Mouse (Mus musculus) granulocyte monocyte progenitor cell, adult 5-6 weeks (primary cell): ENCODE results near the gene Sptlc2. TPM values are rescaled to one million over a fixed set of nuclear protein-coding genes. Genes with fewer than 3 reads are reported as not detected.
"Not testable (repeated sequence)": the region's sequence is repeated elsewhere in the genome, so short reads cannot be mapped to it uniquely, and the experiment has no call there.

ENCODE experiments used
- ATAC-seq: replicated peaks from 2 replicates; pipeline ENCODE4 v1.8.0; 2016; ENCODE audit warnings: mild to moderate bottlenecking, moderate TSS enrichment, inconsistent platforms; ENCODE audit not compliant: poor library complexity, severe bottlenecking
- total RNA-seq, 2 experiments: library from RNA; stranded (forward) in 1 of 2; stranded (reverse) in 1 of 2; fragments of 200-712, 200-1000 nt in 1 of 2; fragments of >200 nt in 1 of 2; fragmentation: Nextera tagmentation in 1 of 2; gene quantifications; 2 replicates each; pipeline ENCODE4 v1.2.3; 2014 to 2017

Gene Sptlc2
- total RNA-seq, 2 experiments from 2014 or later = 145 to 160 TPM

DNA sequence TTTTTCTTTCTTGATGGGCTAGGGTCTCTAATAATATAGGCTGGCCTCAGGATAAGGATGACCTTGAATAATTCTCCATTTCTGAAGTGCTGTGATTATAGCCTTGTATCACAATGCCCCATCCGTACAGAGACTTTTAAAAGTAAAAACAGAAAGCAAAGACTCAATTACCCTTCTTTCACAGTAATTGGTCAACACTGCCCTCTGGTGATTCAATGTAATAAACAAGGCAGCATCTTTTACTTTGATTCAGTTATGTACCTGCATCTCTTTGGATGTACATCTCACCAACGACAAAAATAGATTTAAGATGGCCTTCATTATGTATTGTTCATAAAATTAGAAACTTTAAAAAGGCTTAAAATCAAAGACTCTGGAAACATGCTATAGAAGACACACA is 53.3 kb downstream of the Sptlc2 start:
- peak; percentile 38; the same call in 1 of the 2 replicates for ATAC-seq

DNA sequence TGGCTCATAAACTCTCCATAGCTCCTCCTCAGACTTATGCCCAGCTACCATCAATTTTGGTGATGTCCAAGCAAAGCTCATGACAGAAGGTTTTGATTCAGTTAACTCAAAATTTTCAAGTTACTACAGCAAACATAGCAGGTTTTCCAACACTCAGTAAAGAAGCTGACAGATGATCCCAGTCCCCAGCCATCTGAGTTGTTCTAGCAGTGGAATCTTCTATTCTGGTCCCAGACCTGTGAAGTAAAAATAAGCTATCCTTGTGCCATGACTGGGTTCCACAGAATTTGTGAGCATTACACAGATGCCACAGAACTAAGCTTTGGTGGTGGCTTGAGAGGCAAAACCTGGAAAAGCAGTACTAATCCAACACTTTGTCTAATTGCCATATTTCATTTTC is 54.4 kb downstream of the Sptlc2 start:
- ATAC-seq = no peak

DNA sequence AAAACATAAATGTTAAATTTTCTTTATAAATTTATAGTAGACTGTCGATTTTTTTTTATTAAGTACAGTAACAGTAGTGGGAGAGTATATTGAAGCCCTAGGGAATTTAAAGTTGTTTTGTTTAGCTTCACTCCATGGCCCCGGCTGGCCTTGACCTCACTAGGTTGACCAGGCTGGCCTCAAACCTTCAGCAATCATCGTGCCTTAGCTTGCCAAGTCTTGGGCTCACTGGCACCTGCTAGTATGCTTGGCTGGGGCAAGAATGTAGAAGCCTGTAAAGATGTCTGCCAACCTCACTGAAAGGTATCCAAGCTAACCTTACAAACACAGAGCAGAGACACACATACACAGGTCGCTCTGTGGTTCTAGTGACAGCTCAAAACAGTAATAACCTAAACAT is 55.6 kb downstream of the Sptlc2 start:
- ATAC-seq = no peak

DNA sequence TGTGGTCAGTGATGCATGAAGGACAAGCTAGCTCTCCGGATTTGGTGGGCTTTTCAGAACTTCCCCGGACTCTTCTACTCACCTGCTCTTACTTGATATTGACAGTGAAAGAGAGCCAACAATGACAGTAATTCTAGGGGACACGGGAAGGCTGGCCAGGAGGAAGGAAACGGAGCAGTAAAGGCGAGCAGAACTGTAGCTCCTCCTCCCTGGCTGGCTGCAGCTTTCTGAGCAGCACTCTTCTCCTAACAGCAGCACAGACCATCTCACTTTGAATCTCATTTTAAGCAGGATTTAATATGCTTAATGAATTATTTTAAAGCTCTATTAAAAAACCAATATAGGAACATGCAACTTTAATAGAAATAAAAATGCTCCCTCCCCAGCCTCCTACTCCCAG is 56.2 kb downstream of the Sptlc2 start:
- ATAC-seq = no peak

DNA sequence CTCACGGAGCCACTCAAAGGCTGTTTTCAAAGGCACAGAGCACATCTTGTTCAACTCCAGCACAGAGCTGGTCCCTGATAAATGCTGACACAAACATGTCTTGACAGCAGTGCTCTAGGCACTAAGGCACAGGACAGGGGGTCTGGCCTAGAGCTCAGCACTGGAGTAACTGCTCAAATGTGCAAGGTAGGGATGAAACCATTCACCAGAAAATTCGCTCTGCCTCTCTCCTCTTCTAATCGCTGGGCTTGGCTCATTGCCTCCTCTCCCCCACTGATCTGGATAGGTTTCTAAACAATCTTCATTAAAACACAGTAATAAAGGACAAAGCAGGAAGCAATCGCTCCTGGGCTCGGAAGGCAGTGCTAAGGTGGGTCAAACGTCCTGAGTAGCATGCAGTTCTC is 57.1 kb downstream of the Sptlc2 start:
- no peak for ATAC-seq

DNA sequence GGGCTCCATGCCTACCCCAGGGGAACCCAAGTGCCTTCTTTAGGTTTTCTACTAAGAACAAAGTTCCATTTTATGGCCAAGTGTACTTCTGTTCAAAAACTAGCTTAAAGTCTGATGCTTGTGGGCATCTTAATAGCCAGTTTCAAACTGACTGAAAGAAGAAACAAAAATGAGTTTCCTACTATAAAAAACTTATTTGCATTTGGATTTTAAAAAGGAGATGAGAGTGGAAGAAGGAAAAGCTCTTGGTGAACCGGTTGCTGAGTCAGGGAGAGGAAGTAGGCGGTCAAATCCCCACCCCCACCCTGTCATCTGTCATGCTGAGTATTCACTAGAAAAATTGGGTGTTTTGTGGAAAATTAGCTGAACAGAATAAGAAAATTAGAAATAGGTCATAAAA is 57.9 kb downstream of the Sptlc2 start:
- no peak for ATAC-seq

DNA sequence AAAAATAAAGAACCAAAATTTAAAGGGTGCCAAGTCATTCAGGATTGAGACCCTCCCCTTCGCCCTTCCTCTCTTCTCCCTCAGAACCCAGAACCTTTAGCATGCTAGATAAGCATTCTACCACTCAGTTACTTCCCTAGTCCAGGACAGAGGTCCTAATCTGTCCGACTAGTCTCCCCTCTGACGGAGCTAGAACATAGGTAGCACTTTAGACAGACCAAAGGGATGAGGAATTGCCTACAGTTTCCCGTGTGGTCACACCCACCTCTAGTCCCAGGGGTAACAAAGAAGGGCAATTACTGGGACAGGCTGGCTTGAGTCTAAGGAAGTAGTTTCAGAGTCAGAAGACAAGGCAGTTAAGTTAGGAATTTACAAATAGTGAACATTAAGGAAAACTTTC is 60.1 kb downstream of the Sptlc2 start:
- peak; percentile 31 for ATAC-seq

DNA sequence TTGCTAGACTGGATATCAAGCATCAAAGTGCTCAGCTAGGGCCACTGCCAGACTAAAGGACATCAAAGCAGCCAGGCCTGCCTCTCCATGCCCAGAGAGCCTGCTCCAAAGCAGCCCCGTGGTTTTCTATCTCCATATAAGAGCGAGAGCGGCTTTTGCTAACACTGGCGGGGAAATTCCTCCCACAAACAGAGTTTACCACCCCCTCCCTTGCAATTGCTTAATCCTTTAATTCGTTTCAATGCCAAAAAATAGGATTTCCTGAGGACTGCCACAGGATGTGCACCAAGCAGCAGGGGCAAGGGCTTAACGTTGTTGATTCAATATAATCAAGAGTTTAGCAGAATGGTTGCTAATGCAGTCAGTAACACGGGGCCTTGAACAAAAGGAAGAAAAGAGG is 60.5 kb downstream of the Sptlc2 start:
- peak; percentile 44 for ATAC-seq

DNA sequence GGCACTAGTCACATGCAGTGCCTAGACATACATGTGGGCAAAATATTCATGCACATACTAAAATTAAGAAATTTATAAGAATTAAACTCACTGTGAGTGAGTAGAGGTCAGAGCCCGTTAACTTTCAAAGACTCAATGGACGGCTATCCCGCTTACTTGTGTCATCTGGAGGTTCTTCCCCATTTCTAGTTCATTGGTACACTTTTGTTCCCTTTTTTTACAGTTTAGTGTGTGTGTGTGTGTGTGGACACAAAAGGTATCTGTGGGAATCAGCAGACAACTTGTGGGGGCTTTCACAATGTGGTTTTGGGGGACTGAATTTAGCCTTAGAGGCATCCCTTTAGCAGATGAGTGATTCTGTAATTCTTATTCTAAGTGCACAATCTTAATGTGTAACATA is 62.7 kb downstream of the Sptlc2 start:
- peak; percentile 79 for ATAC-seq

DNA sequence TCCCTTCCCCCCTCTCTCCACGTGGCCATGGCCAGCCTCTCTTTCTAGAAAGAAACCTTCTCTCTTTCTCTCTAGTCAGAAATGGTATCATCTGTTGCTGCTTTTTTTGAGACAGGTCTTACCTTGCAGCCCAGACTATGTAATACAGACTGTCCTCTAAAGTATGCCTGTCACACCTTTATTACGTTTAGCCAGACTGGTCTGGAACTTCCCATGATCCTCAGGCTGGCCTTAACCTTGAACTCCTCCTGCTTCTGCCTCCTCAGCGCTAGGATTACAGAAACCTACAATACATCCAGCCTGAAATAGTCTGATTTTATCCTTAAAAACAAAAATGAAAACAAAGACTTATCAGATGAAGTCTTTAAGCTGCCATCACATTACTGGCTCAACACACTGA is 68.9 kb downstream of the Sptlc2 start:
- no peak for ATAC-seq

DNA sequence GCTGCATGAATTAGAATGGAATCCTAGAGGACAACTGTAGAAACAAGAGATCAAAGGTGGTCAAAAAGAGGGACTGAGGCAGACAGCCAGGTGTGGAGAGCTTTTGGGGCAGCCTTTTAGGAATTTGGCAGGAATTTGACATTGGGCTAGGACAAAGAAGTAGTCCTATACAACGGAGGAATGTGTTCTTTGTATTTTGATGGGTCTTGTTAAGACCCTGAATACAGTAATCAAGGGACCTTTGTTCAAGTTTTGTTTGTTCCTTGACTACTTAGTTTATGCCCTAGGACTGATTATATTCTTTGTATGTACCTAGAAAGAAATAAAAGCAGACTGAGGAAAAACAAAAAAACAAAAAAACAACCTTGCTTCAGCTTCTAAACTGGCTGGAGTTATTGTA is 70.2 kb downstream of the Sptlc2 start:
- ATAC-seq = no peak

DNA sequence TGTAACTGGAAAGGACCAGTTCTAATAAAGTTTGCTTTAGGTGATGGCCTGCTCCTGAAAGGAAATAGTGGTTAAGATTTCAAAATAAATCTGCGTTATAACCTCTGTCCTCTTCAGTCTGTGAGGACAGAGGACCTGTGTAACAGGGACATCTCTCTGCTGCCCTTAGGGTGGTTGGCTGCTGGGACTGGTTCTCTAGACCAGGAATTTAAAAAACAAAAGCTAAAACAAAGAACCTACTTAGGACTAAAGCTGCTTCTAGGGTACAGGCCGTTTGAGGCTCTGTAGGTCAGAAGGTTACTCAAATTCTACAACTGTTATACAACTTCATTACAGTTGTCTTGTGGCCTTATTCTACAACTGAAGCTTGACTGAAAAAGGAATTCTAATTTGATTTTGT is 75.1 kb downstream of the Sptlc2 start:
- no peak for ATAC-seq

DNA sequence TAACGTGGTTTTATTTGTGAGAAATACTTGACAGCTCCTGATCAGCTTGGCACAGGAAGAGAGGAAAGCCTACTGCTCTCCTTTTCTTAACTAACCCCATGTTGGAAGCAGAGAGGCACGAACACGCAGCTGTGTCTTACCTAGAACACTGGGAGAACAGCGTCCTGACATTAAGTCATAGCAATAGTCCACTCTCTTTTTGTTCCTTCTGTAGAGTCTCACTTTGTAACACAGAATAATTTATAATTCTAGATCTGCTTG is 81.6 kb downstream of the Sptlc2 start:
- not testable (repeated sequence) for ATAC-seq

DNA sequence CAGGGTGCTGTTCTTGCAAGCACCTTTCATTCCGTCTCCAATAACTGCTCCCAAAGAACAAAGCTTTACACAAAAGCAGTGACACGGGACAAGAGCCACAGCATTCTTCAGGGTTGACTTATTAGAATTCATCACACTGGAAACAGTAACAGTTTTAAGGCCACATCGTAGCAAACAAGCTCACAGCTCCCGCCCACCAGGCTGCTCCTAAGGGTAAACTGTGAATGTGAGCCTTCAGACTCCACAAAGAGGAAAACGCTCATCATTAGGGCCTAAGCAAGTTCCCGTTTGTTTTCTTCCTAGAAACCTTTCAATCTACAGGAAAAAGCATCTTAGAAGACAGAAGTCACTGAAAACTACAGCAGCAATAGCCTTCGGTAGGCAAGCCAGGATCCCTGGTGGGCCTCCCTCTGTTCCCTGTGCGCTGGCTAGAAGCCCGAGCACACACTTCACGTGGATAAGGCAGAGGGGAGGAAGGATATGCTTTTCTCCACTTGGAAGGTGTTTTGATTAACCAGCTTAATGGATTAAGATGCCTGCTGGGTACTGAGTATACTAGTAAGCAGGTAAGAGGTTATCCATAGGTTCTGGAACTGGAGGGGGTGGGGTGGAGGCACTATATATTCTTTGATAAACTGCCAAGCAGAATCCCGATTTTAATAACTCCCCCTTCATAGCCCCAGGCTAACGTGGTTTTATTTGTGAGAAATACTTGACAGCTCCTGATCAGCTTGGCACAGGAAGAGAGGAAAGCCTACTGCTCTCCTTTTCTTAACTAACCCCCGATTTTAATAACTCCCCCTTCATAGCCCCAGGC is 82.2 kb downstream of the Sptlc2 start:
- no peak for ATAC-seq

DNA sequence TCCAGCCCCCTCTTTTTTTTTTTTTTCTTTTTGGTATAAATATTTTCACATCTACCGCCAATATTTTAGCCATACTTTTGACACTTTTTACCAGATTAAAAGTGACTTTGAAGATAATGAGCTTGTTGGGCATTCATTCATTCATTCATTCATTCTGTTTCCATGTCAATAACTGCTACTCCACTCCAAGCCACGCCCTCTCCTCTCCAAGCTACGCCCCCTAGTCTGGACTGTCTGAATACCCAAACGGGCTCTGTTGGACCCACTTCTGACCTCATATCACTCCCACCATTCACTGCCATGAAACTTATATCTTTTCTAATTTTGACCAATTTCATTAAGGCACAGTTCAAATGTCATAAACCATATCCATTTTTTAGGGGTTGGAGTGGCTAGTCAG is 87.0 kb downstream of the Sptlc2 start:
- ATAC-seq = no peak

DNA sequence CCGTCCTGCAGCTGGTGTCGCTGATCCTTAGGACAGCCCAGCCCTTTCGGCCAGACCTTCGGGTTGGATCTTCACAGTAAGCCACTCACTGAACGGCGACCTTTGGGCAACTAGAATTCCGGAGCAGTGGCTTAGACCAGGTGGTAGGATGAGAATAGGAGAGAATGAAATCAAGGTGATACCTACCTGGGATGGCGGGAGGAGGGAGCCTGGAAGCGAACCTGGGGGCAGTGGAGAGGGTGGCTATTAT is 87.8 kb downstream of the Sptlc2 start:
- ATAC-seq = no peak

DNA sequence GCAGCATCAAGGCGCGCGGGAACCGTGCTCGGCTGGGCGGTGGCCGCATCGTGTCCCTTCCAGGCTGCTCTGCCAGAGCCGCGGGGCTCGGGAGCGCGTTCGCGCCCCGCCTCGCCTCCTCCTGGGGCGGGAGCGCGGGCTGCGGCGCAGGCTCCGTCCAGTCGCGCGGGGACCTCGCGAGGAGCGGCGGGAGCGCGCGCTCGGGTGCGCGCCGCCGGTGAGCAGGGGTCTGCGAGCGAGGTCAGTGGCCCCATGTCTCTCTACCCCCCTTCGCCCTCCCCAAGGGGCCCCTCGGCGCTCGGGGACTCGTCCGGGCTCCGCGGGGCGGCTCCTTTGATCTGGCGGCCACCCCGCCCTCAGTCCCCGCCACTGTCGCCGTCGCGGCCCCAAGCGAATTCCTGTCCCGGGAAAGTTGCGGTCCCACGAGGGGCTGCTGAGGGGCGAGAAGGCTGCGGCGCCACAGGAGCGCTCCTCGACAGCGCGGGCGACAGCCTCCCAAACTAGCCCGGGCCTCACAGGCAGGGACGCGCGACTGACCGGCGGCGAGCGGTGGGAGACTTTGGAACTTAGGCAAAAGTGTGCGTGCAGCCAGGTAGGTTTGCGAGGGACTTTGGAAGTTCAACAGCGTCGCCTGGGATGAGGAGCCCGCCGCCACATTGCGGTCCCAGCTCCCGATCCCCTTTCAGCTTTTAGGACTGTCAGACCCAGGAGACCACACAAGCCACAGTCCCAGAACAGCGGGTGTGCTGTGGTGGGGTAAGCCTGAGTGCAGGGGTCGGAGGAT is 88.3 kb downstream of the Sptlc2 start, which contains the start of gene Ism2:
Gene Ism2, minus strand, starts transcription at position 49 of the 784 bp plus-strand sequence.
- peak; percentile 50 for ATAC-seq

DNA sequence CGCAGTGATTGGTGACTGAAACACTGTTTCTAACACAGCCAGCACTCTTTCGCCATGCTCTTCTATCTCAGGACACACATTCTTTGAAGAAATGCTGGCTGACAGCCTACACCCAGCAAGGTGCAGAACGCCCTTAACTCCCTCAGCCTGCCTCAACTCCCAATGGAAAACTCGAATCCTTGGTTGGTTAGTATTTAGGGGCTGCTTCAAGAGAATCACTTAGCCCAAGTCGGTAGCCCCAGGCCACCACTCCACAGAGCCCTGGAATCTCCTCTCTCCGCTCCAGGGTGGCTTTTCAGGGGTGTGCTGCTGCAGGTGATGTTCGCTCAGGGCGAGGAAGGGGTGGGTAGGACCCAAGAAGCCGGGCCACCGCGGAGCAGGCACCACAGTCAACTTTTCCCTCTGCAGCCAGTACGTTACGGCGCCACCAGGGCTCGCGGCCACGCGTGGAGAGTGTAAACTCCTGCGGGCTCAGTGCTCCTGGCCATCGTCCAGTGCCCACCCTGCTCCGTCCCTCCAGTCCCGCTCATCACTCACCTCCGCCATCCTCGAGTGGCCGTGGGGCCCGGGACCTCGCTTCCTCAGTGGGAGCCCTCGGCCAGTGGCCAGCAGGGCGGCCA is 89.0 kb downstream of the Sptlc2 start:
- ATAC-seq = peak; percentile 38

DNA sequence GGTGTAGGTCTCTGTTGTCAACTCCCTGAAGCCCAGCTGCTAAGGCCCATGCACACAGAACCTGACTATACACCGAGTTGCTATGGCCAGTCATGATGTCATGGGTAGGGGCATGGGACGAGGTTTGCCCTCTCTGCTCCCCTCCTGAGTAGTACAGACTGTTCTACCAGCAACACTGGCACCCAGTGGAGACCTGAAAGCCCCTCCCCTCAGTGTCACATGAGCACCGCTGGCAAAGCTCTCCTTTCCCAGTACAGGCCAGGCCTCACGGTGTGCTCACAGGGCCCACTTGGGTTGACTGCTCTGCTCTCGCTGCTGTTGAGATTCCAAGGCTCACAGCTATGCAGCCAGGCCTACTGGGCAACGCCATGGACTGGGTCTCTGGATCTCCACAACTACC is 94.2 kb downstream of the Sptlc2 start:
- no peak for ATAC-seq

DNA sequence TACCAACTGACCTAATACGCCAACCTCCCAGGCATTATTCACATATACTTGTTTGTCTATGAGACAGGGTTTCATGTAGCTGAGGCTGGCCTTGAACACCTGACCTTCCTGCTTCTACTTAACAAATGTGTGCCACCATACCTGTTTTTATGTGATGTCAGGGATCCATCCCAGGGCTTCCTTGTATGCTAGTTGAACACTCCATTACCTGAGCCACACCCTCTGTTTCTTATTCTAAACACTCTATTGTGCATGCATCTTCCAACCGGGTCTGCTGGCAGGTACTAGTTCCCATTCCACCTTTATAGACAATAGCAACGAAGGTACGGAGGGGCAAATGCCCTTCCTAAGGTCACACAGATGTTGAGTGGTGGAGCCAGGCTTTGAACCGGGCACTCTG is 99.1 kb downstream of the Sptlc2 start:
- no peak for ATAC-seq

DNA sequence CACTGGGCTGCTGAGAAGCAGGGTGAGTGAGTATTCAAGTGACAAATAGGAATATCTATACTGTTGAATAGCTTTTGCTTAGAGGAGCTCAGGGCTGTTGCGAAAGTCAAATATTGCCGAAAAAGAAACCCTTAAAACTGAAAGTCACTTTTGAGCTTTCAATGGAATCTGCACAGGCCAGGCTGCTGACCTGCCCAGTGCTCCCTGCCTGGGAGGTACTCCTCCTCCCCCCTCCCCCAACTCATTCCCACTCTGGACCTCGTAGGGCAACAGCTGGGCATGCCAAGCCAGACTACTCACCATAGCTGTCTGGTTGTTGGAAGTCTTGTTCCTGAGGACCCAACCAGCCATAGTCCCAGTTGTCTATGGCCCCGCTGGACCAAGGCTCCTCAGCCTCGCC is 103.4 kb downstream of the Sptlc2 start:
- ATAC-seq = peak; percentile 50; the same call in 1 of the 2 replicates

DNA sequence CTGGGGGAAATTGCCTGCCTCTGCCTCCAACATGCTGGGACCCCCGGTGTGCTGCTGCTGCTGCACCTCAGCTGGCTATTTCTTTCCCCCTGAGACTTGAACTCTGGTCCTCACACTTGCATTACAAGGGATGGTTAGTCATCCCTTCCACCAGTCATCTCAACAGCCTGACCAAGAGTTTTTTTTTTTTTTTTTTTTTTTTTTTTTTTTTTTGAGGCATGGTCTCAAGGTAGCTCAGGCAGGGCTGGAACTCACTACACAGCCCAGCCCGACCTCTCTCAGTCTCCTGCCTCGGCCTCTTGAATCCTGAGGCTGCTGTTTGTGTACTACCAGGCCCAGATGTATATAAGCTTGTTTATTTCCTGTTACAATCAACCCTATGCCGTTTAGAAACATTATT is 103.9 kb downstream of the Sptlc2 start:
- ATAC-seq = no peak
